Mouse (Mus musculus): ENCODE measurements at regions not wholly inside any gene's neighbourhood (a gene's known extent, or its start where the extent isn't known, plus 50 kb on each side); places are given as distances from the start of the nearest gene placed in this dataset.

DNA sequence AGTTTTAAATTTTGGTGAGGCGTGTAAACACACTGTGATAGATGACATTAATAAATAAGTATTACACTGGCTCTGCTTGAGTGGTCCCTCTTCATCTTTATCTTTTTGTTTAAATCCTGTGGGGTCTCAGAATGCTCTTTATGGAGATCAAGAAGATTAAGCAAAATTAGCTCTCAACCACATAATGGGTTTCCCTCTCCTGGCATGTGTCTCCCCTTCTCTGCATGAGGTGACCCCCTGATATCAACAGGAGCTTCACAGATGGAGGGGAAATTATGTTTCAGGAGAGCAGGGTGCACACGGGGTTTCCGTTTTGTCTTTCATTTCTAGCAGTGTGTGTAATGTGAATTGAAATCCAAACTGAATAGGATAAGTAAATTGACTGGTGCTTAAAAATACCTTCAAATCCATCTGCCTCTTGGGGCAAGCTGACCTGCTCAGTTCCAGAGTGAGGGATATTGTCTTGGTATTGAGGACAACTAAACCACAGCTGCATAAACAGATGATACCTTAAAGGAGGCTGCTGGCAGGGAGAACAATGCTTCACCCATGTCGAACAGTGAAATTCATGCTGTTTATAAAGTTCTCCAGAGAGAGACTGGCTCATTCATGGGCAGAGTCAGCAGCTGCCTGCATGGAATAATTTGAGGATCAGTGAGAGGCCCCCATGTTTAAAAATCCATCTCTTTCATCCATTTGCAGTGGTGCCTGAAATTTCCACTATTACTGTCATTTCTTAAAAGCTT is 518.3 kb upstream of the Nr2f1 start:
- H3K4me1 ChIP-seq: no peaks in the 10 kb centered on the region
- no peak overlapping the region for H3K27ac ChIP-seq
- H3K4me2 ChIP-seq: no peak overlapping the region
- 77% methylated on average over 4 of the region's 4 CpGs for WGBS
- H3K9me3 ChIP-seq: no peaks in the 10 kb centered on the region
- no peaks in the 10 kb centered on the region for H3K36me3 ChIP-seq
- no peaks in the 10 kb centered on the region for H3K27me3 ChIP-seq
- no peak overlapping the region for H3K4me3 ChIP-seq
- ATAC-seq (ENCODE audit: insufficient number of reproducible peaks, low FRiP score, low TSS enrichment, low read depth): no peak
- H3K9ac ChIP-seq: no peak overlapping the region

- H3K4me1 ChIP-seq: no peaks in the 10 kb centered on the region
- 83% methylated on average over 1 of the region's 1 CpGs for WGBS
- no peaks in the 10 kb centered on the region for H3K9me3 ChIP-seq
- no peak overlapping the region for H3K4me3 ChIP-seq
- no peaks in the 10 kb centered on the region for H3K36me3 ChIP-seq
- no peaks in the 10 kb centered on the region for H3K27me3 ChIP-seq
- ATAC-seq (ENCODE audit: insufficient number of reproducible peaks, low FRiP score, low TSS enrichment, low read depth): no peak
- H3K9ac ChIP-seq: no peak overlapping the region
- no peak overlapping the region for H3K27ac ChIP-seq
- H3K4me2 ChIP-seq: no peak overlapping the region
Observed at GRCm38 (mm10) chr13:78717159-78717558, 517.6 kb upstream of the Nr2f1 start.

DNA sequence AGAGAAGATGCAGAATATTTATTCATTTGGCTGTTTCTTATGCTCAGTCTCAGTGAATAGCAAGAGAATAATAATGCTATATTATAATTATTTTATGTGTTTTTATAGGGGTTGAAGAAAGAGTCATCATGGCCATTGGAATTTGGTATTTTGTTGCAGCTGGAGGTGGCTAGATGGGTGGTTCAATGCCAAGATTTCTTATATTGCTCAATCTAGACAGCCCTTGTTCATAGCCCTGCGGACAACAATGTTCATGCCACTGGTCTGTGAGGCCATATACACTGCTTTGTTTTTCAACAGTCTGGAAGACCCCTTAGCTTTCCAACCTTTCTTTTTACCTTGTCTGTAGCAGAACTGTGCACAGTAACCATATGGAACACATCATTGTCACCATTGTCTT is 505.1 kb upstream of the Nr2f1 start:
- no peak overlapping the region for H3K27ac ChIP-seq
- no peak overlapping the region for H3K4me2 ChIP-seq
- ATAC-seq (ENCODE audit: insufficient number of reproducible peaks, low FRiP score, low TSS enrichment, low read depth): no peak
- H3K4me3 ChIP-seq: no peak overlapping the region
- H3K9ac ChIP-seq: no peak overlapping the region
- H3K27me3 ChIP-seq: no peaks in the 10 kb centered on the region
- no peaks in the 10 kb centered on the region for H3K36me3 ChIP-seq
- 79% methylated on average over 1 of the region's 1 CpGs for WGBS
- no peaks in the 10 kb centered on the region for H3K4me1 ChIP-seq
- no peaks in the 10 kb centered on the region for H3K9me3 ChIP-seq

DNA sequence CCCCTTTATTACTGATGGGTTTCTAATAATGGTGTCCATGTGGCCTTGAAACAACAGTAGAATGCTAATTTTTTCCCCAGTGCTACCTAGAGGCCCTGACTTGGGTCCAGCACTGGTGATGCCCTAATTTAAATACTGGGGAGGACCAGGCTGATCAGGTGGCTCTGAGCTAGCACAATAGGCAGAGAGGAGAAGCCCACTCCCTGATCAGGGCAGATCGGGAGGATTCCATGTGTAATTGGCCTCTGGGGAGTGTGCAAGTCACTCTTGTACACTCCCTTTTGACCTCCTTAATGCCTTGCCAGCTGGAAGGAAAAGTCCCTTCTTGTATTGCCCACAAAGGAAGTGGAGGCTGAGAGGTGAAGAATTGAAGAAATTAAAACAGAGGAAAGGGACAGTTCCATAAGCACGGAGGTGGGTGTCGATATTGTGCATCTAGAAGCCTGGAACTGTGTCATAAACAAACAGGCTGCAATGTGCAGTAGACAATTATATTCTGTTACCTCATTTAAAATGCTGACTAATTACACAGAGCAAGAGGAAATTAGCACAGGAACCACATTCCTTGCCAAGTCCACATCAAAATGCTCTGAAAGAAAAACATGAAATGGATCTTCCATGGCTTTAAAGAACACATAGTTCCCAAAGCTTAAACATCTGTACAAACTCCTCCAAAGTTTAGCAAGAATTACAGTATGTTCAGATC is 498.4 kb upstream of the Nr2f1 start:
- Histone ChIP-seq H3K4me1 (no peaks in the 10 kb centered on the region), H3K9me3 (no peaks in the 10 kb centered on the region), H3K27ac (no peak overlapping the region), H3K4me2 (no peak overlapping the region), H3K9ac (no peak overlapping the region), H3K27me3 (no peaks in the 10 kb centered on the region), H3K36me3 (no peaks in the 10 kb centered on the region), H3K4me3 (no peak overlapping the region)
- 43% methylated on average over 3 of the region's 3 CpGs for WGBS
- ATAC-seq (ENCODE audit: insufficient number of reproducible peaks, low FRiP score, low TSS enrichment, low read depth): no peak

- Histone ChIP-seq H3K9ac (no peak overlapping the region), H3K4me1 (no peaks in the 10 kb centered on the region), H3K27ac (no peak overlapping the region), H3K9me3 (no peaks in the 10 kb centered on the region), H3K36me3 (no peaks in the 10 kb centered on the region), H3K27me3 (no peaks in the 10 kb centered on the region), H3K4me3 (no peak overlapping the region), H3K4me2 (no peak overlapping the region)
- ATAC-seq (ENCODE audit: insufficient number of reproducible peaks, low FRiP score, low TSS enrichment, low read depth): no peak
- 33% methylated on average over 4 of the region's 4 CpGs for WGBS
Observed at GRCm38 (mm10) chr13:78679255-78679895, 479.8 kb upstream of the Nr2f1 start.

DNA sequence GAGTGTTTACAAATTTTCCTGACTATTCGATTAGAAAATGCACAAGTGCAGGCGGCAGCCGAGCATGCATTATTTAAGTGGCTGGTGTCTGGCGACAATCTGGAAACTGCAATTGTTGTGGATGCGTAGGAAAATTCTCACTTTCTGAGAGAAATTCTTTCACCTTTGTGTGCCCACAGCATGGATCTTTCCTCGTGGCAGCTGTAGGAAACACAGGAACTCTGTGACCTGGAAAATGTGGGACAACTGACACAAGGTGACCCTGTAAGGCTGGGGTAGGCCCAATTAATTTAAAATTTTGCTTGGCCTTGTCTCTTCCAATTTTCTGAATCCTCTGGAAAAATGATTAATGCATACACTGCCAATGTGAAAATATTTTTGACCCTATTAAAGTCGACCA is 478.7 kb upstream of the Nr2f1 start:
- Histone ChIP-seq H3K4me1 (no peaks in the 10 kb centered on the region), H3K9ac (no peak overlapping the region), H3K4me3 (no peak overlapping the region), H3K9me3 (no peaks in the 10 kb centered on the region), H3K36me3 (no peaks in the 10 kb centered on the region), H3K27me3 (no peaks in the 10 kb centered on the region), H3K4me2 (no peak overlapping the region), H3K27ac (no peak overlapping the region)
- ATAC-seq (ENCODE audit: insufficient number of reproducible peaks, low FRiP score, low TSS enrichment, low read depth): no peak
- 67% methylated on average over 7 of the region's 7 CpGs for WGBS

DNA sequence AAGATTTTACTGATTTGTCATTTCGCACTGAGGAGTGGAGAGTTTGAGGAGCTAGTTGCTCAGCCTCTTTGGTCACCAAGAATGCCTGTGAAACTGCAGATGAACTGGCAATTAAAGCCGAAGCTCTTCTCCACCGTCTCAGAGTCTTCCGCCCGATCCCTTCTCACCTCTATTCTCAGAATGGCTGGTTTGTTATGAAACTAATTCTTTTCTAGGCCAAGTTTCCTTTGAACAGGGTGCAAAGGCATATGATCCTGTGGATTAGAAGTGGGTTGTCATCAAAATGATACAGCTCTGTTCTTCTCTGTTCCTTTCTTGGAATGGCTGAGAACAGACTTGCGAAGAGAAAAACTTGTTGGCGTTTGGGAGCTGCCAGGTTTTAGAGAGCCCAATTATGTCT is 458.7 kb upstream of the Nr2f1 start:
- Histone ChIP-seq H3K4me2 (no peak overlapping the region), H3K9me3 (no peaks in the 10 kb centered on the region), H3K27ac (no peak overlapping the region), H3K27me3 (no peaks in the 10 kb centered on the region), H3K4me3 (no peak overlapping the region), H3K36me3 (no peaks in the 10 kb centered on the region), H3K4me1 (no peaks in the 10 kb centered on the region), H3K9ac (no peak overlapping the region)
- no peak for ATAC-seq (ENCODE audit: insufficient number of reproducible peaks, low FRiP score, low TSS enrichment, low read depth)
- WGBS: 84% methylated on average over 7 of the region's 7 CpGs

- Histone ChIP-seq H3K4me1 (no peaks in the 10 kb centered on the region), H3K9ac (no peak overlapping the region), H3K27ac (no peak overlapping the region), H3K36me3 (no peaks in the 10 kb centered on the region), H3K27me3 (no peaks in the 10 kb centered on the region), H3K4me3 (no peak overlapping the region), H3K4me2 (no peak overlapping the region), H3K9me3 (no peaks in the 10 kb centered on the region)
- no peak for ATAC-seq (ENCODE audit: insufficient number of reproducible peaks, low FRiP score, low TSS enrichment, low read depth)
- whole genome bisulfite sequencing: 82% methylated on average over 2 of the region's 2 CpGs
Observed at GRCm38 (mm10) chr13:78656766-78657165, 457.2 kb upstream of the Nr2f1 start.

GRCm38 (mm10) chr13:78656196-78656595 is 456.6 kb upstream of the Nr2f1 start:
- 69% methylated on average over 1 of the region's 1 CpGs for WGBS
- ATAC-seq (ENCODE audit: insufficient number of reproducible peaks, low FRiP score, low TSS enrichment, low read depth): no peak
- Histone ChIP-seq H3K27me3 (no peaks in the 10 kb centered on the region), H3K9ac (no peak overlapping the region), H3K36me3 (no peaks in the 10 kb centered on the region), H3K9me3 (no peaks in the 10 kb centered on the region), H3K27ac (no peak overlapping the region), H3K4me3 (no peak overlapping the region), H3K4me2 (no peak overlapping the region), H3K4me1 (no peaks in the 10 kb centered on the region)

- no peak overlapping the region for H3K9ac ChIP-seq
- H3K4me1 ChIP-seq: no peaks in the 10 kb centered on the region
- no peaks in the 10 kb centered on the region for H3K36me3 ChIP-seq
- 66% methylated on average over 1 of the region's 1 CpGs for WGBS
- no peak overlapping the region for H3K4me3 ChIP-seq
- no peaks in the 10 kb centered on the region for H3K27me3 ChIP-seq
- ATAC-seq (ENCODE audit: insufficient number of reproducible peaks, low FRiP score, low TSS enrichment, low read depth): no peak
- H3K9me3 ChIP-seq: no peaks in the 10 kb centered on the region
- H3K27ac ChIP-seq: no peak overlapping the region
- no peak overlapping the region for H3K4me2 ChIP-seq
Observed at GRCm38 (mm10) chr13:78650824-78651223, 451.3 kb upstream of the Nr2f1 start.

DNA sequence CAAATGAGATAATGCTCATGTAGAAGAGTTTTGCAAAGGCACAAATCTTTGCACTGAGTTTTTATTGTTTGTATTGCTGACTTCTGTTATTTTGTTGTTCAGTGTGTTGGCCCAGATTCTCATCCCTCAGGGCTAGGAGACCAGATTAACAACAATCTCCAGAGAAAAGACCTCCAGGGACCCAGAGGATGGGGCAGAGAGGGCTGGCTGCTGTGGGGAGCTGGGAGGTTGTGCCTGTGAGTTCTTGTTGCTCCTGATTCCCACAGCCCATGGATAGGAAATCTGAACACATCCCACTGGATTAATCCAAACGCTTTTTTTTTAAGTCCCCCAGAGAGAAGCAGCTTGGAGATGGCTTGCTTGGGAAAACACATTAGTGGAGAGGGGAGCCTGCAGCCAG is 445.0 kb upstream of the Nr2f1 start:
- H3K9me3 ChIP-seq: no peaks in the 10 kb centered on the region
- no peaks in the 10 kb centered on the region for H3K4me1 ChIP-seq
- ATAC-seq (ENCODE audit: insufficient number of reproducible peaks, low FRiP score, low TSS enrichment, low read depth): no peak
- H3K27ac ChIP-seq: no peak overlapping the region
- WGBS: 35% methylated on average over 1 of the region's 1 CpGs
- no peaks in the 10 kb centered on the region for H3K36me3 ChIP-seq
- no peaks in the 10 kb centered on the region for H3K27me3 ChIP-seq
- no peak overlapping the region for H3K4me2 ChIP-seq
- H3K9ac ChIP-seq: no peak overlapping the region
- no peak overlapping the region for H3K4me3 ChIP-seq

DNA sequence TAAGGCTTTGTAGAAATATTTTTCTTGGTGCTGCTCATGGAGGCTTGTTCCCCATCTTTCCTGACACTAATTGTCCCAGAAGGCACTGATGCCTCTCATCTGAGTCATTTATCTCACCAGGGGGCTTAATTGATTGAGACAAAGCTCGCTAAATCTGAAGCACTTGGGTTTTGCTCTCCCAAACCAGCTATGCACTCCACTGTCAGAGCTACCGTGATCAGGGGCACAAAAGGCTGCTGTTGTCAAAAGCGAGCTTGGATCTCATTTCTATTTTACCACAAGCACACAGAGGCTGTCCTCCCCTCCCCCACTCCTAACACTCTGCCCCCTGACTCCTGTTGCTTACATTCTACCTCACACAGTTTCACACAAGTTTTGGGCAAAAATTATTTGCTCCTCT is 443.5 kb upstream of the Nr2f1 start:
- H3K36me3 ChIP-seq: no peaks in the 10 kb centered on the region
- H3K4me1 ChIP-seq: no peaks in the 10 kb centered on the region
- no peak overlapping the region for H3K27ac ChIP-seq
- no peaks in the 10 kb centered on the region for H3K27me3 ChIP-seq
- ATAC-seq (ENCODE audit: insufficient number of reproducible peaks, low FRiP score, low TSS enrichment, low read depth): no peak
- no peak overlapping the region for H3K9ac ChIP-seq
- H3K4me3 ChIP-seq: no peak overlapping the region
- H3K9me3 ChIP-seq: no peaks in the 10 kb centered on the region
- no peak overlapping the region for H3K4me2 ChIP-seq
- WGBS: 12% methylated on average over 3 of the region's 3 CpGs

Measured in limb, embryonic 15.5 days (tissue).